Mouse (Mus musculus) layer of hippocampus, postnatal 14 days (tissue): ENCODE data around the gene Alcam. TPM values are rescaled to one million over a fixed set of nuclear protein-coding genes. Genes with fewer than 3 reads are reported as not detected.

Experiments used
- DNase-seq, 2 experiments: peaks; one replicate each; pipeline ENCODE4 v3.0.0; 2021 to 2022; ENCODE audit warnings: low spot score in 2 of 2, mixed read lengths in 1 of 2
- long read RNA-seq, 2 experiments: library from polyadenylated mRNA; stranded (forward); transcript quantifications; one replicate each; pipeline ENCODE4 v2.0.0; 2021
- total RNA-seq, 2 experiments: library from RNA; stranded (reverse); gene quantifications; 2 replicates each; pipeline ENCODE4 v1.2.3; 2021

The Alcam gene
- 100 to 1,000 TPM; 107 to 109 TPM for total RNA-seq
- long read RNA-seq, experiment 1, full-length matches to known transcripts, result 2 of 16 reads
- long read RNA-seq, experiment 1, partial matches to known transcripts, result 1 of 16 reads
- long read RNA-seq, experiment 1, other reads (novel, unspliced or antisense), result 13 of 16 reads
- long read RNA-seq, experiment 2, full-length matches to known transcripts, result 4 of 15 reads
- long read RNA-seq, experiment 2, partial matches to known transcripts, result 4 of 15 reads
- long read RNA-seq, experiment 2, other reads (novel, unspliced or antisense), result 7 of 15 reads

DNA sequence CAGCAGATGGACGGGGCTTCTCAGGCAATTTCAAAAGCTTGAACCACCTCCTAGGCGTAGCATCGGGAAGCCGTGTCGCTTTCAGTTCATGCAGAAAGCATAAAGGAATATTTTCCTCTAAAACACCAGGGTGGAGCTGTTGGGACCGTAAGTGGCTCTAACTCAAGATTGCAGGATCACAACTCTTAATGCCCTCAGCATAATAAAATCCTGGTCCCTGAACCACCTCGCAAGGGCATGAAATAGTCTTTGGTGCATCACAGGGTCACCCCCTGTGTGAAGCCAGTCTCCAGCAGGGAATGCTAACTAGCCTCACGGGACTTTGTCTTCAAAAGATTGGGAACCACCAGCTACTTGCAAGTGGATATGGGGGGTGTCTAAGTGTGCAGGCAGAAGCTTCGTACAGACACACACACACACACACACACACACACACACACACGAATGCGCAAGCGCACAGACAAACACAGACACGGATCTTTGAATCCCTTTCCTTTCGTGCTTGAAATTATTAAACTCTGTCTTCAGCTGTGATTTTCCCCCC lies at the start of gene Alcam:
TSS of gene Alcam (minus strand) at position 104 of the 544 bp plus-strand sequence.
- DNase-seq, result peak; percentile 48 to 57

DNA sequence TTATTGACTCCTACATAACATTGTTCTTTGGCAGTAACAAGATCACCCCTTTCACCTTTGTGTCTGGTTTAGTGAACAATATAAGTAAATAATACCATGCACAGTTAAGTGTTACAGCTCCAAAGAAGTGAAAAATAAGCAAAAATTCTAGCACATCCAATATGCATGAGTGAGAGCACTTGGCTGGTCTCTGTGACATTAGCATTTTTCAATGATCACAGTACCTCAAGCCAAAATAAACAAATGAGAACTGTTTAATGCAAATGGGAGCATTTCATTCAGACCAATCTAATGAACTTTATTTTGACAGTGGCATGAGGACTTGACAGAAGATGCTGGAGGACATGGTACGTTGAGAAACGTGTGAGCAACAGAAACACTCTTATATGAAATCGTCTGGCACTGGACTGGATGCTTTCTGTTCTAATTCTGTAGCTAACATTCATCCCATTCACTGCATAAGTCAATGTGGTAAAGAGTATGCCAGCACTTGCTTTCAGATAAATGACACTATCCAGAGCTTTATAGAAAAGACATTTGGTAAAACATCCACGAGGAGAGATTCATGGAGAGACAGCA lies 45.0 kb upstream of the Alcam start:
- DNase-seq, result no peak

GRCm38 (mm10) chr16:52490542-52490941 lies 36.7 kb upstream of the Alcam start:
- DNase-seq, result no peak

- DNase-seq, result no peak
Observed at GRCm38 (mm10) chr16:52474235-52474634, 20.4 kb upstream of the Alcam start.

GRCm38 (mm10) chr16:52473089-52473488 lies 19.2 kb upstream of the Alcam start:
- DNase-seq, result no peak

GRCm38 (mm10) chr16:52472635-52473034 lies 18.8 kb upstream of the Alcam start:
- DNase-seq, result no peak

GRCm38 (mm10) chr16:52472059-52472458 lies 18.2 kb upstream of the Alcam start:
- no peak for DNase-seq

- DNase-seq, result no peak
Observed at GRCm38 (mm10) chr16:52470881-52471280, 17.0 kb upstream of the Alcam start.

DNA sequence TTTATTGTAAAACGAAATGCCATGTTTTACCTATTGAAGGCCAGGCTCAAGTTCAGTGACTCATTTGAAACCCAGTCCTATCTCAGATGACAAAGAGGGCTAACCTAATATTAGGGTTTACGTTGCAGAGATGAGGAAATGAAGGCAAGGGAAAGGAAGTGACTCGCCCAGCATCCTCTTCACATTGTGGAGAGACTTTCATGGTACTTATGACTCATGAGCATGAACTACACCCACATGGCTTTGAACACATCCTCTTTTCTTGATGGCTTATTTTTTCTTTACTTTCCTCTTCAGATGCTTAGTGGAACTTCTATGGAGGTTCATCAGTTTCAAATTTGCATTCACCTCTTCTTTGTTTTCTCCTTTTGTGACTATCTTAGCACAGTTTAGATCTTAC lies 16.4 kb upstream of the Alcam start:
- DNase-seq, result no peak

DNA sequence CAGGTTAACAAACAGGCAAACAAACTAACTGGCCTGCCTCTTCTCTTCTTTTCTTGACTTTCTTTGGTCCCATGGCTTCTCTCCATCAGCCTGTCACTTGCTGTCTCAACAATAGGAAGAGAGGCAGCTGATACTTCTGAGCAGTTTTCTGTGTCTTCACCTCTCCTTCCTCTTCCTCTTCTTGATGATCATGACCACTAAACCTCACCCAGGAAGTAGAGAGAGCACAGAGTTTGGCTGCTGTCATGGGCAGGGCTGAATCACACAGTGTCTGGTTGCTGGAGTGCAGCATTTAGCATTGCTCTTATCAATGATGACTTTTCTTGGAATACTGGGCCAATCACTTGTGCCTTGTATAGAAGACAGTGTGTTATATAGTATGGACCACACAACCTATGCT lies 14.6 kb upstream of the Alcam start:
- DNase-seq, result no peak

DNA sequence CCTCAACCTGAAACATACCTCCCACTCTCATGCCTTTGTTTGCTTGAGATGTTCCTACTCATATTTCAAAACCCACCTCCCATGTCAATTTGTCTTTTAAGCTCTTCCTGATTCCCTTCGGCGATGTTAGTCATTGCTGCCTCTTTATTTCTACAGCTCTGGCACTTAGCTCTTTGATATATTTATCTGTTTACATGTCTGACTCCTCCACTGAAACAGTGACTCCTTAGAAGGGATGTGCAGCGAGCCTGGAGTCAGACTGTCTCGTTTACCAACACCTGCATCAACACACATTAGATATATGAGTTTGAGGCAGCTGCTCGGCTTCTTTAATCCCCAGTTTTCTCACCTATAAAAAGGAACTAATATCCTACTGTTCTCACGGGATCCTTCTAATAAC lies 12.9 kb upstream of the Alcam start:
- DNase-seq, result no peak

- DNase-seq, result no peak
Observed at GRCm38 (mm10) chr16:52464597-52464996, 10.7 kb upstream of the Alcam start.

DNA sequence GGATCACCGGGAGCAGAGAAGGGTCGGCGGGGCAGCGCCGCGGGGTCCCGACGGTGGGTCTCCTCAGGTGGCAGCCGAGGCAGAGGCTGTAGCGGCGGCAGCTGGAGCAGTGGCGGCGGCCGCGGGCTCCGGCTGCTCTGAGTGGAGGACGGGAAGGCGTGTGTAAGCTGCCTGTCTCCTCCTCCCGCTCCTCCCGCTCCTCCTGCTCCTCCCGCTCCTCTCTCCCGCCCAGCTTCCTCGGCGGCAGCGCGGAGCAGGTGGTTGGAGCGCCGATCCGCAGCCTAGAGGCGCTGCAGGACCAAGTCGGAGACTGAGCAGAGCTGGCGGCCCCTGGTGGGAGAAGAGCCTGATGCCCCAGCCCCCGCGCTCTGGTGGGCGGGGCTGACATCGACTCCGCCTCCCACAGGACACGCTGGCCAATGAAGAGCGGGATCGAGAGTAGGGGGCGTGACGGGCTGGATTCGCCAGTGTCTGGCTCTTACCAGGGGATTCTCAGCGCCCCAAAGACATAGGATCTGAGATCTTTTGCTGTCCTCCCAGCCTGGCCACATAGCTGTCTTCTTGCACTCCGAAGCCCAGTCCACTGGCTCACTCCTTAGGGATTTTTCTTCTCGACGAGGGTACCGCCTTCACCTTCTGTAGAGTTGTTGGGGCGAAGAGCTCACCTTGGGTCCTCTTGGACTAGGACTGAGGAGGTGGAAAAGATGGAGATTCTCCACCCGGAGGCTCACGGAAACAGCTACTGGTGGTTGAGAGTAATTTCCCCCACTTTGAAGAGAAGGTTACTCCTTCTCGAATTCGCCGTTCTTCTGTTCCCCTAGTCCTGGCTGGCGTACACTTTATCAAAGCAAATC lies 785 bp downstream of the Alcam start:
- peak; percentile 96 to 98 for DNase-seq

DNA sequence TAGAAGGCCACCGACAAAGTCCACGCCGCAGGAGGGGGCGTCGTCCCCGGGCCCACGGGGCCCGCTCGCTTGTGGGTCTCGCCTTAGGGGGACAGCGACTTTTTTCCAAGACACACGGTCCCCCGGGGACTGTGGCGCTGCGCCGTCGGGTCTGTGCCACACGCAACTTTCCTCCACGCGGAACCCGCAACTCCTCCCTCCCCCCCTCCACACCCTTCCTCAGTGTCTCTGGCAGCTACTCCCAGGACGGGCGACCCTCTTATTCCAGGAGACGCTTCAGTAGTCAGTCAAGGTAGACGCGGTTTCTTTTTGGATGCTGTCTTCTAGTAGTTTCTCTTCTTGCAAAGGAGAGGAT lies 1.4 kb downstream of the Alcam start:
- no peak for DNase-seq

DNA sequence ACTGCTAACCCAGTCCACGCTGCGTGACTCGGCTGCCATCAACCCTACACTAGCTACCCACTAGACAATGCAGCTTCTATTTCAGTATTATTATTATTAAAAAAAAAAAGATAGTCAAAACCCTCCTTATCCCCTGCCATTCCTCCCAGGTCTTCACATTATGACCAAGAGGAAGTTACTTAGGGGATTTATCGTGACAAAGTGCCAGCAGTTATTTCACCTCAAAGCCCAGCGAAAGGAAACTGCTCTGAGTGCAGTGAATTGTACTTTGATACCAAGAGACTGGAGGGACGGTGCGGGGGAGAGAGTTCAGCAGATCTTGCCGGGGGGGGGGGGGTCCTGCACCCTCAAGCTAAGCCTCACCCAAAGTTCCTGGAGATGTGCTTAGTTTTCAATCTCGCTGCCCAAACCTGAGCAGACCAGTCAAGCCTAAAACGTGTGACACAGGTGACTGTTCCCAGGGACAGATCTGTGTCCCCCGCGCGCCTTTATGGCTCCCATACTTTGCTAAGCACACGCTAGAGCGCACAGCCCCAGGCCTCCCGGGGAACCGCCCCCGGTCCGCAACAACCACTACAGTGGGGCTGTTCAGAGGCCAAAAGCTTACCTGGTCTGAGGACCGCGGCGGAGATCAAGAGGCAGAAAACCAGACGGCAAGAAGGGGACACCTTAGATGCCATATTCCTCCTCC lies 1.9 kb downstream of the Alcam start:
- peak; percentile 11 to 20 for DNase-seq

- peak; percentile 51 to 62 for DNase-seq
Observed at GRCm38 (mm10) chr16:52451101-52451785, 2.6 kb downstream of the Alcam start.

- peak; percentile 74 to 87 for DNase-seq
Observed at GRCm38 (mm10) chr16:52450245-52451100, 3.4 kb downstream of the Alcam start.

DNA sequence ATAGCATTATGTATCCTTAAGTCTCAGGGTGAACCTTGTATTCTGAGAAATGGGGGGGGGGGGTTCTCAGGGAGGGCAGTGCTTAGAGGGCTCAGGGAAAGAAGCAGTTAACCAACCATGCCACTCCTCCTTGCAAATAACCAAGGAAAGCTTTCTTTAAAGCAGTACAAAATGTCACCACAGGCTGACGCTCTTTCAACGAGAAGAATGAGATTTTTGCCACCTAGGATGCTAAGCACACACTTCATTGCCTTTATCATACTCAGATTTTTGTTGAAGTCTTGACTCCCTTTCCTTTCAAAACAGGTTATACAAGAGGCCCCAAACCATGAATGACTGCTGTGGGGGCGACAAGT lies 4.0 kb downstream of the Alcam start:
- DNase-seq, result peak in 1 of 2 experiments; percentile 53

- DNase-seq, result no peak
Observed at GRCm38 (mm10) chr16:52445984-52446383, 7.9 kb downstream of the Alcam start.
